In genomic region chr15:85802931-85803330, GRCm38 (mm10) we compare ENCODE assay signal across 14 mouse cellular contexts. TPM values are rescaled to one million over a fixed set of nuclear protein-coding genes. Genes with fewer than 3 reads are reported as not detected.
DNase-seq lines count a peak whose midpoint lies in the region; ATAC-seq and TF ChIP-seq lines count a peak whose summit lies in the region.
"Had no signal": no experiment of that assay in that cellular context is flagged by ENCODE, and none has a peak within 500 bp of the region (broad histone marks: within the 10 kb centered on the region; RNA-seq: fewer than 3 reads in every experiment).

No protein-coding gene starts in this region.

- no peak for ATAC-seq in kidney, embryonic 14.5 days (ENCODE audit: low FRiP score, low TSS enrichment)
- ATAC-seq in heart, embryonic 13.5 days (ENCODE audit: extremely low read depth, insufficient number of reproducible peaks, low FRiP score, low TSS enrichment): no peak
- no peak for ATAC-seq in erythroblast, adult 5-6 weeks (replicated peaks; ENCODE audit: low FRiP score, poor library complexity, severe bottlenecking)
- ATAC-seq: lung, postnatal 0 days had no signal

- no peaks in the 10 kb centered on the region; the same call in 1 of the 2 replicates for H3K4me1 ChIP-seq in kidney, adult 2 months (ENCODE audit: control insufficient read depth, insufficient read depth, low read length)
- H3K4me1 ChIP-seq in kidney, embryonic 14.5 days (ENCODE audit: control insufficient read depth, insufficient read depth, low read length): no peaks in the 10 kb centered on the region
- peaks cover 4% of the 10 kb centered on the region for H3K4me1 ChIP-seq in heart, embryonic 13.5 days
- H3K4me1 ChIP-seq: embryonic facial prominence, embryonic 12.5 days; forebrain, embryonic 12.5 days had no signal

- H3K36me3 ChIP-seq in kidney, adult 2 months (ENCODE audit: control insufficient read depth, insufficient read depth, low read length): peaks cover 1% of the 10 kb centered on the region
- no peaks in the 10 kb centered on the region for H3K36me3 ChIP-seq in kidney, embryonic 14.5 days (ENCODE audit: control insufficient read depth, insufficient read depth, low read length)
- peaks cover 7% of the 10 kb centered on the region; the same call in 1 of the 2 replicates for H3K36me3 ChIP-seq in heart, embryonic 13.5 days
- H3K36me3 ChIP-seq: embryonic facial prominence, embryonic 12.5 days; forebrain, embryonic 12.5 days; hindbrain, embryonic 12.5 days had no signal

- WGBS in kidney, adult 2 months: 83% methylated on average over 2 of the region's 2 CpGs
- WGBS in kidney, embryonic 14.5 days: 80% methylated on average over 2 of the region's 2 CpGs
- 66% methylated on average over 2 of the region's 2 CpGs for WGBS in heart, embryonic 13.5 days

- TF ChIP-seq POLR2A in kidney, adult 2 months (IDR thresholded peaks at IDR 0.05; ENCODE audit: low read depth, low read length): no peak

- H3K4me2 ChIP-seq in kidney, embryonic 14.5 days (replicated peaks; ENCODE audit: low read depth, low read length): no peak overlapping the region
- H3K4me2 ChIP-seq in heart, embryonic 13.5 days: no peak overlapping the region
- H3K4me2 ChIP-seq: embryonic facial prominence, embryonic 12.5 days; forebrain, embryonic 12.5 days; hindbrain, embryonic 12.5 days; liver, embryonic 11.5 days had no signal

- H3K27me3 ChIP-seq in kidney, adult 2 months (replicated peaks; ENCODE audit: control insufficient read depth, insufficient read depth, low read length): no peaks in the 10 kb centered on the region
- H3K27me3 ChIP-seq in kidney, embryonic 14.5 days (ENCODE audit: control insufficient read depth, insufficient read depth, low read length): no peaks in the 10 kb centered on the region
- H3K27me3 ChIP-seq in heart, embryonic 13.5 days (replicated peaks): no peaks in the 10 kb centered on the region
- H3K27me3 ChIP-seq: embryonic facial prominence, embryonic 12.5 days; forebrain, embryonic 12.5 days; hindbrain, embryonic 12.5 days had no signal

- no peaks in the 10 kb centered on the region for H3K9me3 ChIP-seq in kidney, embryonic 14.5 days (ENCODE audit: control insufficient read depth, low read length)
- no peaks in the 10 kb centered on the region for H3K9me3 ChIP-seq in heart, embryonic 13.5 days
- H3K9me3 ChIP-seq: embryonic facial prominence, embryonic 12.5 days; forebrain, embryonic 12.5 days; hindbrain, embryonic 12.5 days had no signal

- DNase-seq in adrenal gland, adult 2 months: peak; percentile 55
- no peak for DNase-seq in adrenal gland, postnatal 4 days (ENCODE audit: low spot score in 2 of 2)
- DNase-seq in kidney, adult 2 months: peak; percentile 53
- peak; percentile 8 for DNase-seq in 3T3-L1 (ENCODE audit: low read depth, low spot score)
- DNase-seq in neural tube, embryonic 10.5 days (ENCODE audit: extremely low spot score, low spot score): no peak

- H3K27ac ChIP-seq in kidney, adult 2 months (ENCODE audit: insufficient read depth, low read depth, low read length): no peak overlapping the region
- no peak overlapping the region for H3K27ac ChIP-seq in kidney, embryonic 14.5 days (ENCODE audit: low read depth, low read length)
- H3K27ac ChIP-seq in heart, embryonic 13.5 days (replicated peaks): 0 out of 2 replicates have a peak overlapping the region, but pooled peaks have one; percentile 20
- H3K27ac ChIP-seq: embryonic facial prominence, embryonic 12.5 days; forebrain, embryonic 12.5 days; hindbrain, embryonic 12.5 days; left cerebral cortex, adult 2 months had no signal

- no peak overlapping the region for H3K9ac ChIP-seq in kidney, embryonic 14.5 days (ENCODE audit: low read depth, low read length)
- H3K9ac ChIP-seq in heart, embryonic 13.5 days: no peak overlapping the region
- H3K9ac ChIP-seq: embryonic facial prominence, embryonic 12.5 days; forebrain, embryonic 12.5 days; hindbrain, embryonic 12.5 days had no signal

- TF ChIP-seq CTCF in kidney, adult 2 months (conservative IDR thresholded peaks at IDR 0.05; ENCODE audit: insufficient read depth, insufficient read length, low read depth, low read length): no peak

- no peak overlapping the region for H3K4me3 ChIP-seq in kidney, adult 2 months (ENCODE audit: insufficient read depth, low read depth, low read length)
- H3K4me3 ChIP-seq in kidney, embryonic 14.5 days (ENCODE audit: low read length): no peak overlapping the region
- no peak overlapping the region for H3K4me3 ChIP-seq in heart, embryonic 13.5 days
- H3K4me3 ChIP-seq: embryonic facial prominence, embryonic 12.5 days; forebrain, embryonic 12.5 days; hindbrain, embryonic 12.5 days; left cerebral cortex, adult 2 months had no signal

RNA-seq across cellular contexts. Expression of gene Cdpf1, which starts 8.6 kb away (rescaled TPM):
- total RNA-seq in adrenal gland, adult 2 months (2021): 10 to 100 TPM; 22.5 to 23.5 TPM
- polyA plus RNA-seq in adrenal gland, adult 2 months (2012; rRNA removed): 55.7 and 56.0 TPM in 2 replicates
- total RNA-seq in adrenal gland, postnatal 4 days (2021): 10 to 100 TPM; 22.3 TPM
- polyA plus RNA-seq in kidney, adult 2 months (2012; rRNA removed): 51.4 and 60.7 TPM in 2 replicates
- polyA plus RNA-seq in kidney, embryonic 14.5 days (2014; fragmentation: Nextera tagmentation; extraction: Ambion mirVana): 25.5 and 33.1 TPM in 2 replicates
- 46.1 and 48.2 TPM in 2 replicates for polyA plus RNA-seq in heart, embryonic 13.5 days (2015; fragmentation: Nextera tagmentation; extraction: Ambion mirVana)
- total RNA-seq in erythroblast, adult 5-6 weeks (2015; ENCODE audit: low replicate concordance): 7.3 and 23.1 TPM in 2 replicates
- total RNA-seq in erythroblast, adult 5-6 weeks (2017; ENCODE audit: low replicate concordance): 3.1 and 11.3 TPM in 2 replicates

RNA-seq across cellular contexts. Expression of gene Pkdrej, which starts 18.6 kb away (rescaled TPM):
- total RNA-seq in adrenal gland, adult 2 months (2021): under 1 TPM; 0.20 to 0.69 TPM
- 0.08 and 0.11 TPM in 2 replicates for polyA plus RNA-seq in adrenal gland, adult 2 months (2012; rRNA removed)
- under 1 TPM; 0.45 to 0.48 TPM for total RNA-seq in adrenal gland, postnatal 4 days (2021)
- 0.05 TPM in 2 replicates for polyA plus RNA-seq in kidney, adult 2 months (2012; rRNA removed)
- polyA plus RNA-seq in kidney, embryonic 14.5 days (2014; fragmentation: Nextera tagmentation; extraction: Ambion mirVana): 0.06 and 0.18 TPM in 2 replicates
- 0.13 and 0.19 TPM in 2 replicates for polyA plus RNA-seq in heart, embryonic 13.5 days (2015; fragmentation: Nextera tagmentation; extraction: Ambion mirVana)
- total RNA-seq in erythroblast, adult 5-6 weeks (2015; ENCODE audit: low replicate concordance): not detected in 2 replicates
- not detected in 2 replicates for total RNA-seq in erythroblast, adult 5-6 weeks (2017; ENCODE audit: low replicate concordance)
- polyA plus RNA-seq: hindbrain, embryonic 12.5 days had no signal

RNA-seq across cellular contexts. Expression of gene Ttc38, which starts 29.2 kb away (rescaled TPM):
- total RNA-seq in adrenal gland, adult 2 months (2021): 10 to 100 TPM; 17.0 to 18.9 TPM
- 6.5 and 10.6 TPM in 2 replicates for polyA plus RNA-seq in adrenal gland, adult 2 months (2012; rRNA removed)
- total RNA-seq in adrenal gland, postnatal 4 days (2021): 10 to 100 TPM; 14.5 to 15.2 TPM
- 17.1 and 19.3 TPM in 2 replicates for polyA plus RNA-seq in kidney, adult 2 months (2012; rRNA removed)
- polyA plus RNA-seq in kidney, embryonic 14.5 days (2014; fragmentation: Nextera tagmentation; extraction: Ambion mirVana): 4.3 and 6.4 TPM in 2 replicates
- polyA plus RNA-seq in heart, embryonic 13.5 days (2015; fragmentation: Nextera tagmentation; extraction: Ambion mirVana): 3.1 and 4.2 TPM in 2 replicates
- total RNA-seq in erythroblast, adult 5-6 weeks (2015; ENCODE audit: low replicate concordance): 1.2 and 5.2 TPM in 2 replicates
- 1.6 and 2.0 TPM in 2 replicates for total RNA-seq in erythroblast, adult 5-6 weeks (2017; ENCODE audit: low replicate concordance)

RNA-seq across cellular contexts. Expression of gene Gtse1, which starts 56.6 kb away (rescaled TPM):
- 1 to 10 TPM in 1 of 2 experiments, under 1 TPM in 1; 0.66 to 1.1 TPM for total RNA-seq in adrenal gland, adult 2 months (2021)
- 2.0 and 2.9 TPM in 2 replicates for polyA plus RNA-seq in adrenal gland, adult 2 months (2012; rRNA removed)
- total RNA-seq in adrenal gland, postnatal 4 days (2021): 10 to 100 TPM in 1 of 2 experiments, 1 to 10 TPM in 1; 8.9 to 10.1 TPM
- polyA plus RNA-seq in kidney, adult 2 months (2012; rRNA removed): 0.74 and 0.98 TPM in 2 replicates
- polyA plus RNA-seq in kidney, embryonic 14.5 days (2014; fragmentation: Nextera tagmentation; extraction: Ambion mirVana): 26.6 and 32.3 TPM in 2 replicates
- polyA plus RNA-seq in heart, embryonic 13.5 days (2015; fragmentation: Nextera tagmentation; extraction: Ambion mirVana): 23.7 and 25.3 TPM in 2 replicates
- 8.6 TPM in 2 replicates for total RNA-seq in erythroblast, adult 5-6 weeks (2015; ENCODE audit: low replicate concordance)
- 6.1 and 10.0 TPM in 2 replicates for total RNA-seq in erythroblast, adult 5-6 weeks (2017; ENCODE audit: low replicate concordance)

Comparison
In these comparisons a context has a peak if more than half of its experiments do, and no peak if none do; other contexts are left out.
1. DNase-seq: peak in adrenal gland, adult 2 months (single experiment), kidney, adult 2 months (single experiment) and 3T3-L1 (single experiment); none in adrenal gland, postnatal 4 days (0 of 2) and neural tube, embryonic 10.5 days (single experiment).